Mouse (Mus musculus): ENCODE results near the gene Mau2. TPM values are rescaled to one million over a fixed set of nuclear protein-coding genes. Genes with fewer than 3 reads are reported as not detected.
"Not testable (repeated sequence)": the region's sequence is repeated elsewhere in the genome, so short reads cannot be mapped to it uniquely, and the experiment has no call there.

The Mau2 gene
- polyA plus RNA-seq, 1 experiment from 2014 or later, result 46.7 TPM

DNA sequence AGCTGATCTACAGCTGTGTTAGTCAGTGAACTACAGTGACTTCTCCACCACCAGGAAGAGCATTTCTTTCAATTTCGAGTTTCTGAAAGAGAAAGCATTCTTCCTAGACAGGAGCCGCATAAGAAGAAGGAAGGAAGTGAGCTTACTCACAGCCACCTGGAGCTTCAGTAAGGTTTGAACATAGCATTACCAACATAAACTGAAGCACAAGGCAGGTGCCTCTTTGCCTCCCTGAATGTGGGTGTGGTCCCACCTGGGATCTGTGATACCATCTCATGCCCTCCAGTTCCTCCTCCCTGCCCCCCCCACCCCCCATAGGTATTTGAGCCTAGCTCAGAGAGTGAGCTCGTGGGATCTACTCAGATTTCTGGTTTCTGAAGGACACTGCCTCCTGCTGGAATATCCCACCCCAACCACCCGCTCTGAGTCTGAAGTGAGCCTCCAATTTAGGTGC is 39.3 kb downstream of the Mau2 start:
- H3K9me3 ChIP-seq (replicated peaks; ENCODE audit: control insufficient read depth, low read length), result no peaks in the 10 kb centered on the region
- ATAC-seq (ENCODE audit: insufficient read depth, low FRiP score), result no peak
- H3K4me3 ChIP-seq (replicated peaks; ENCODE audit: low read length), result no peak overlapping the region
- H3K36me3 ChIP-seq (ENCODE audit: control insufficient read depth, insufficient read depth, low read length), result no peaks in the 10 kb centered on the region
- no peaks in the 10 kb centered on the region for H3K27me3 ChIP-seq (ENCODE audit: control insufficient read depth, insufficient read depth, low read length)
- H3K27ac ChIP-seq (ENCODE audit: low read length), result no peak overlapping the region
- H3K9ac ChIP-seq (ENCODE audit: low read length), result no peak overlapping the region
- 0 out of 2 replicates have a peak, but pooled peaks cover 4% of the 10 kb centered on the region for H3K4me1 ChIP-seq (ENCODE audit: control insufficient read depth, insufficient read depth, low read length)
- H3K4me2 ChIP-seq (ENCODE audit: low read depth, low read length), result no peak overlapping the region
- 46% methylated on average over 4 of the region's 4 CpGs for WGBS

DNA sequence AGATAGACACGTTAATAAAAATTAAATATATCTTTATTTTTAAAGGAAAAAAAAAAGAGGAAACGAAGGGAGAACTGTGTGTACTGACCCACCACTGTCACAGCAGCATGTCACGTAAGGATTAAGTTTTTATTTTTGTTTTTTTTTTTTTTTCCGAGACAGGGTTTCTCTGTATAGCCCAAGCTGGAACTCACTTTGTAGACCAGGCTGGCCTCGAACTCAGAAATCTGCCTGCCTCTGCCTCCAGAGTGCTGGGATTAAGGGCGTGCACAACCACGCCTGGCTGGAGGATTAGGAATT is 40.7 kb downstream of the Mau2 start:
- peak overlapping the region; percentile 41 for H3K4me3 ChIP-seq (replicated peaks; ENCODE audit: low read length)
- H3K9ac ChIP-seq (ENCODE audit: low read length); H3K4me1 ChIP-seq (ENCODE audit: control insufficient read depth, insufficient read depth, low read length); ATAC-seq (ENCODE audit: insufficient read depth, low FRiP score); H3K36me3 ChIP-seq (ENCODE audit: control insufficient read depth, insufficient read depth, low read length); H3K9me3 ChIP-seq (replicated peaks; ENCODE audit: control insufficient read depth, low read length); H3K27me3 ChIP-seq (ENCODE audit: control insufficient read depth, insufficient read depth, low read length): not testable (repeated sequence)
- peak overlapping the region; percentile 96 for H3K27ac ChIP-seq (ENCODE audit: low read length)
- peak overlapping the region; percentile 70 for H3K4me2 ChIP-seq (ENCODE audit: low read depth, low read length)
- WGBS, result 40% methylated on average over 7 of the region's 7 CpGs

DNA sequence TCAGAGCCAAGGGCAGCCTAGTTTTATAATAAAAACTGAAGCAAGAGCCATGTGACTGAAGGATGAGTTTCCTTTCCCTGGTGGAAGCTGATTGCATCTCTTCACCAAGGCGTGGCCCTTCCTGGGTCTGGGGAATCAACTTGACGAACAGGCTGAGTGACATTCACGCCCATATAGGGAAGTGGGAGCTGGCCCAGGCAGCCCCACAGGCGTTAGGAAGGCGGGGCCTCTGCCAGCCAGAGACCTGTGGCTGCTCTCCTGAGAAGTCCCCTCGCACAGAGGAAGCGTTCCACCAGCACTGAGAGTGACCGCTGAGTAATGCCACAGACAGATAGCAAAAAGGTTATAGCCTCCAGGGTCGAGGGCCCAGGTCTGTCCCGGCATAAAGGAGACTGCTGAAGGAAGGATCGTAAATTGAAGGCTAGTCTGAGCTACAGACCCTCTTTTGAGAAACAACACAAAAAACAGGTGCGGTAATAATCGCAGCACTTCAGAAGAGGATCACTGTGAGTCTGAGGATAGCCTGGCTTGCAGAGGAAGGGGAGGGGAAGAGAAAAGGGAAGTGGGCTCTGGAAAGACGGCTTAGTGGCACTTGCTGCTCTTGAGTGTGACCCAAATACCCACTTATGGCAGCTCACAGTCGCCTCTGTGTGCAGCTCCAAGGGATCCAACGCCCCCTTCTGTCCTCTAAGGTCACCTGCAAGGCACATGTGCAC is 41.2 kb downstream of the Mau2 start:
- no peaks in the 10 kb centered on the region for H3K27me3 ChIP-seq (ENCODE audit: control insufficient read depth, insufficient read depth, low read length)
- H3K27ac ChIP-seq (ENCODE audit: low read length), result peak overlapping the region; percentile 96
- H3K4me1 ChIP-seq (ENCODE audit: control insufficient read depth, insufficient read depth, low read length), result 0 out of 2 replicates have a peak, but pooled peaks cover 4% of the 10 kb centered on the region
- H3K36me3 ChIP-seq (ENCODE audit: control insufficient read depth, insufficient read depth, low read length), result no peaks in the 10 kb centered on the region
- H3K4me2 ChIP-seq (ENCODE audit: low read depth, low read length), result peak overlapping the region; percentile 70
- peak overlapping the region; percentile 72 for H3K9ac ChIP-seq (ENCODE audit: low read length)
- ATAC-seq (ENCODE audit: insufficient read depth, low FRiP score), result peak; percentile 56
- H3K4me3 ChIP-seq (replicated peaks; ENCODE audit: low read length), result peak overlapping the region; percentile 41
- WGBS, result 2% methylated on average over 16 of the region's 16 CpGs
- H3K9me3 ChIP-seq (replicated peaks; ENCODE audit: control insufficient read depth, low read length), result no peaks in the 10 kb centered on the region

DNA sequence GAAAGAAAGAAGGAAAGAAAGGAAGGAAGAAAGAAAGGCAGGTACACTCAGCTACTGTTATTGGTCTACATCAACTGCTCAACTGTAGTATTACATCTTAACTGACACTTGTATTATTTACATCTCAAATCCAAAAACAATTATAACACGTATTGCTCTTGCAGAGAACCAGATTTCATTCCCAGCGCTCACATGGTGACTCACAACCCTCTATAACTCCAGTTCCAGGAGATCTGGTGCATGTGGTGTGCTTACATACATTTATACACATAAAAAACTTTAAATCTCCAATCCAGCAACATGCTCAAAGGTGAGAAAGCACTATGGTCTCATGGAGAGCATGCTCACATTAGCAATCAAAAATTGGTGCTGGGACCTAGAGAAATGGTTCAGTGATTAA is 42.3 kb downstream of the Mau2 start:
- Histone ChIP-seq H3K27me3 (ENCODE audit: control insufficient read depth, insufficient read depth, low read length) (no peaks in the 10 kb centered on the region), H3K9ac (ENCODE audit: low read length) (no peak overlapping the region), H3K36me3 (ENCODE audit: control insufficient read depth, insufficient read depth, low read length) (no peaks in the 10 kb centered on the region), H3K27ac (ENCODE audit: low read length) (no peak overlapping the region), H3K9me3 (replicated peaks; ENCODE audit: control insufficient read depth, low read length) (no peaks in the 10 kb centered on the region), H3K4me3 (replicated peaks; ENCODE audit: low read length) (no peak overlapping the region), H3K4me2 (ENCODE audit: low read depth, low read length) (no peak overlapping the region), H3K4me1 (ENCODE audit: control insufficient read depth, insufficient read depth, low read length) (peaks cover 5% of the 10 kb centered on the region; the same call in 1 of the 2 replicates)
- no peak for ATAC-seq (ENCODE audit: insufficient read depth, low FRiP score)
- 65% methylated on average over 2 of the region's 2 CpGs for WGBS

DNA sequence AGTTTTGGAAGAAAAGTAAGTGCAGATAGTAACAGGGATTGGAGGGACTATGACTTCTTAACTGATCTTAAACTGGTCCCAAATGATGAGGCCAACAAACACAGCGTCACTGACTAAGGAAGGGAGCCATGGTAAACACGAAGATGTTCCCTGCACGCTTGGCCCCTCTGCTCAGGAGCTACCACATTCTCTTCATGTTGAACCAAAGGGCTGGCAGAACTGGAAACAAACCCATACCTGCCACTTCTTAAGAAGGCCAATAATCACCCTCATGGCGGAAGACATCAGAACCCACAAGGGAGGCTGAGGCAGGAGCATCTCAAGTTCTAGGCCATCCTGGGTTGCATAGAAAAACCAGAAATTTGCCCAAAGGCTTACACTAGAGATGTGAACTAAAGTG is 43.3 kb downstream of the Mau2 start:
- no peak overlapping the region for H3K9ac ChIP-seq (ENCODE audit: low read length)
- H3K4me2 ChIP-seq (ENCODE audit: low read depth, low read length), result no peak overlapping the region
- no peak overlapping the region for H3K27ac ChIP-seq (ENCODE audit: low read length)
- H3K9me3 ChIP-seq (replicated peaks; ENCODE audit: control insufficient read depth, low read length), result no peaks in the 10 kb centered on the region
- 87% methylated on average over 4 of the region's 4 CpGs for WGBS
- no peaks in the 10 kb centered on the region for H3K36me3 ChIP-seq (ENCODE audit: control insufficient read depth, insufficient read depth, low read length)
- H3K4me3 ChIP-seq (replicated peaks; ENCODE audit: low read length), result no peak overlapping the region
- no peak for ATAC-seq (ENCODE audit: insufficient read depth, low FRiP score)
- peaks cover 9% of the 10 kb centered on the region for H3K4me1 ChIP-seq (ENCODE audit: control insufficient read depth, insufficient read depth, low read length)
- no peaks in the 10 kb centered on the region for H3K27me3 ChIP-seq (ENCODE audit: control insufficient read depth, insufficient read depth, low read length)

DNA sequence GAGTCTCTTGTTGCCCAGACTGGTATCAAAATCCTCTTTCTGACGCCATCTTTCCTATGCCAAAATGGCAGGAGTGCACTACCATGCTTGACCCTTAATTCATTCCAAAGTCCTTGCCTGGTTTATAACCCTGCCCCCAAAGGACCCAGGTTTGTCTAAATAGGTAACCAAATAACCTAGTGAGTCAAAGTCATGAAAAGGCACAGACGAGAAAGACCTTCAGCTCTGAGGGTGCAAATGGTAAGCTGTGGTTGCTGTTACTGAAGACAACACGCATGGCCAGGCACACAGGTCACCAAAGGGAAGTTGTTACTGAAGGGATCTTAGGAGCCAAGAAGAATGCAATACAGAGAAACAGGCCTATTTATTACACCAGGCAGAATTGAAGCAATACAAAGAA is 43.8 kb downstream of the Mau2 start:
- Histone ChIP-seq H3K9me3 (replicated peaks; ENCODE audit: control insufficient read depth, low read length) (no peaks in the 10 kb centered on the region), H3K4me1 (ENCODE audit: control insufficient read depth, insufficient read depth, low read length) (peaks cover 9% of the 10 kb centered on the region), H3K4me2 (ENCODE audit: low read depth, low read length) (no peak overlapping the region), H3K27me3 (ENCODE audit: control insufficient read depth, insufficient read depth, low read length) (no peaks in the 10 kb centered on the region), H3K36me3 (ENCODE audit: control insufficient read depth, insufficient read depth, low read length) (no peaks in the 10 kb centered on the region), H3K27ac (ENCODE audit: low read length) (no peak overlapping the region), H3K4me3 (replicated peaks; ENCODE audit: low read length) (no peak overlapping the region), H3K9ac (ENCODE audit: low read length) (no peak overlapping the region)
- ATAC-seq (ENCODE audit: insufficient read depth, low FRiP score), result no peak
- WGBS, result 85% methylated on average over 3 of the region's 3 CpGs

DNA sequence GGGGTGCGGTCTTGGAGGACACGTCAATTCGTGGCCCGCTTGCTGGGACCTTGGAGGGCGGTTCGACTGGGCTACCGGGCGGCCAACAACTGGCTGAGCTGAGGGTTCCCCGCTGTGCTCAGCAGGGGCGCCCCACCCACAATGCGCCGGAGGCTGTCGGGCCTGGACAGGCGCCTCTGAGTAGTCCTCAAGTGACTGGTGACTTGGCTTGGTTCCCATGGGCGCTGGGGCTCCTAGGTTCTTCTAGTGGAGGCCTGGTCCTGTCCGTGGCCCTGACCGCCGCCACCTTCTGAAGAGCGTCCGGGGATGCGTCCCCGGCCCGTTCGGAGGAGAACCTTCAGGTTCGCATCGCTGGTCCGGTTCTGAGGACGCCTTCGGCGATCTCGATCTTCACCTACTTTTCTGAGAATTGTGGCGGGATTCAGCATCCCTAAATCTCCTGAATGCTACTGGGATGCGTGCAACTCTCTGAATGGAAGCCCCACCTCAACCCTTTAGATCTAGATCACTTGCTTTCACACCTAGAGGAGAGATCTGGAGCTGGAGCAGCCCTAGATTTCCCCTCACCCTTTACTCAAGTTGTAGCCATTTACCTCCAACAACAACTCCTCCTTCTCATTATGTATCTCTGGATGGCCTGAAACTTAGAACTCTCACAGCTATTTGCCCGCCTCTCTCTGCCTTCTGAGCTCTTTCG is 45.8 kb downstream of the Mau2 start:
- no peak for ATAC-seq (ENCODE audit: insufficient read depth, low FRiP score)

DNA sequence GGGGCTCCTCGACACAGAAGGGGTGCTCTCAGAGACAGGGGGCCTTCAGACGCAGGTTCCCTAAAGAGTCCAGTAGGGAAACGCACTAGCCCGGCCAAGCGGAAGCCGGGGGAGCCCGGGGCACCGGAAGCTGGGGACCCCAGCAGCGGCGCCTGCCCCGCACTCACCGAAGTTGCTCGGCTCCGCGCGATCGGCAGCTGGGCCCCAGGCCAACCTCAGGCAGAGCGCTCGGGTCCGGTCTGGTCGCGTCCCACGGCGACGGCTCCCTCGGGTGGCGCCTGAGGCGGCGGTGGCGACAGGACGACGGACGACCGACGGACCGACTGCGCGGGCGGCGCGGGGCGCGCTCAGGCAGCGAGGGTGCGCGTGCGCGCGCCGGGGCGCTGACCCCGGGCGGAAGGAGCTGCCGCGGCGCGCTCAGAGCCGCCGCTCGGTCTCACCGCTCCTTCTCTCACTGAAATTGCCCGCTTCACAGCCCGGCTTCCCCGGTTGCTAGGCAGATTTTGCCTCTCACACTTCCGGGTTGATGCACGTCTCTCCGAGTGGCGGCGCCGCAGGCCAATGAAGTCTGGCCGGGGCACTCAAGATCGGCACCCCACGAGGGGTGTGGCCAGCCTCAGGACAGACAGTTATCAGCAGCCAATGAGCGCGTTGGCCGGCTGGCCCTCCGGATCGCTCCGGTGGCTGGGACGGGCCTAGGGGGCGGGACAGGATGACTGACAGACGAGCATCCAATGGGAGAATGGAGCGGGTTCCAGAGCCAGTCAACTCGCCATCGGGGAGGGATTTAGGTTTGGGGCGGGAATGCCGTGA is 46.6 kb downstream of the Mau2 start, which contains the start of gene Gatad2a:
Gatad2a (minus strand) TSS at position 609 of the 813 bp plus-strand sequence.
- H3K4me3 ChIP-seq (replicated peaks; ENCODE audit: low read length), result peak within 1 kb of the TSS; percentile 93
- under 1% methylated on average over 87 of the region's 87 CpGs for WGBS
- H3K4me1 ChIP-seq (ENCODE audit: control insufficient read depth, insufficient read depth, low read length), result peaks cover 5% of the 10 kb centered on the region
- peak within 1 kb of the TSS; percentile 88 for H3K9ac ChIP-seq (ENCODE audit: low read length)
- no peaks in the 10 kb centered on the region for H3K36me3 ChIP-seq (ENCODE audit: control insufficient read depth, insufficient read depth, low read length)
- H3K27ac ChIP-seq (ENCODE audit: low read length), result peak within 1 kb of the TSS; percentile 93
- peak; percentile 99 for ATAC-seq (ENCODE audit: insufficient read depth, low FRiP score)
- no peaks in the 10 kb centered on the region for H3K27me3 ChIP-seq (ENCODE audit: control insufficient read depth, insufficient read depth, low read length)
- H3K4me2 ChIP-seq (ENCODE audit: low read depth, low read length), result peak within 1 kb of the TSS; percentile 91
- H3K9me3 ChIP-seq (replicated peaks; ENCODE audit: control insufficient read depth, low read length), result no peaks in the 10 kb centered on the region

More for the DNA sequence above, 45.8 kb downstream of the Mau2 start:
- H3K27ac ChIP-seq (ENCODE audit: low read length), result peak overlapping the region; percentile 92
- H3K27me3 ChIP-seq (ENCODE audit: control insufficient read depth, insufficient read depth, low read length), result no peaks in the 10 kb centered on the region
- H3K9ac ChIP-seq (ENCODE audit: low read length), result peak overlapping the region; percentile 80
- no peaks in the 10 kb centered on the region for H3K9me3 ChIP-seq (replicated peaks; ENCODE audit: control insufficient read depth, low read length)
- H3K4me1 ChIP-seq (ENCODE audit: control insufficient read depth, insufficient read depth, low read length), result peaks cover 8% of the 10 kb centered on the region
- H3K4me2 ChIP-seq (ENCODE audit: low read depth, low read length), result peak overlapping the region; percentile 77
- peak overlapping the region; percentile 61 for H3K4me3 ChIP-seq (replicated peaks; ENCODE audit: low read length)
- WGBS, result 2% methylated on average over 35 of the region's 35 CpGs
- H3K36me3 ChIP-seq (ENCODE audit: control insufficient read depth, insufficient read depth, low read length), result no peaks in the 10 kb centered on the region

DNA sequence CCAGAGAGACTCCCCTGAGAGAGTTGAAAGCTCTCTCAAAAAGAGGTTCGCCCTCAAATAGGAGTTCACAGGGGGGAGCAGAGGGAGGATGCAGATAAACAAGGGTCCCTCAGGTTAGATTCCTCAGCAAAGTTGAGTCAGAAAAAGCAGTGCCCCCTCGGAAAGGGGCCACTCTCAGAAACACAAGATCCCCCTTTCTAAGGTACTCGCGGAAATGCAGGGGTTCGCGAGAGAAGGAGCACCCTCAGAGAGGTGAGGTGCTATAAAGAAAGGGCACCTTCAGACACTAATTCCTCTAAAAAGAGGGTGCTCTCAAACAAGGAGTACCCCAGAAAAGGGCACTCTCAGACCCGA is 47.1 kb downstream of the Mau2 start:
- Histone ChIP-seq H3K27ac (ENCODE audit: low read length) (peak overlapping the region; percentile 93), H3K4me1 (ENCODE audit: control insufficient read depth, insufficient read depth, low read length) (peaks cover 5% of the 10 kb centered on the region), H3K9ac (ENCODE audit: low read length) (peak overlapping the region; percentile 88), H3K9me3 (replicated peaks; ENCODE audit: control insufficient read depth, low read length) (no peaks in the 10 kb centered on the region), H3K27me3 (ENCODE audit: control insufficient read depth, insufficient read depth, low read length) (no peaks in the 10 kb centered on the region), H3K4me3 (replicated peaks; ENCODE audit: low read length) (peak overlapping the region; percentile 93), H3K4me2 (ENCODE audit: low read depth, low read length) (peak overlapping the region; percentile 91), H3K36me3 (ENCODE audit: control insufficient read depth, insufficient read depth, low read length) (no peaks in the 10 kb centered on the region)
- ATAC-seq (ENCODE audit: insufficient read depth, low FRiP score), result no peak
- WGBS, result under 1% methylated on average over 7 of the region's 7 CpGs
